Mouse (Mus musculus): ENCODE results near the gene Gm49320. TPM values are rescaled to one million over a fixed set of nuclear protein-coding genes. Genes with fewer than 3 reads are reported as not detected.
A peak's percentile ranks its signal among the peaks of the same experiment; 100 is the strongest.

The Gm49320 gene
- 0.11 TPM for polyA plus RNA-seq (2012; fragmentation: generic; extraction: Trizol)
- long read RNA-seq, experiment 1, partial matches to known transcripts: 0 of 5 reads
- long read RNA-seq, experiment 1, other reads (novel, unspliced or antisense): 5 of 5 reads
- long read RNA-seq, experiment 2, partial matches to known transcripts: 0 of 5 reads
- long read RNA-seq, experiment 2, other reads (novel, unspliced or antisense): 5 of 5 reads

DNA sequence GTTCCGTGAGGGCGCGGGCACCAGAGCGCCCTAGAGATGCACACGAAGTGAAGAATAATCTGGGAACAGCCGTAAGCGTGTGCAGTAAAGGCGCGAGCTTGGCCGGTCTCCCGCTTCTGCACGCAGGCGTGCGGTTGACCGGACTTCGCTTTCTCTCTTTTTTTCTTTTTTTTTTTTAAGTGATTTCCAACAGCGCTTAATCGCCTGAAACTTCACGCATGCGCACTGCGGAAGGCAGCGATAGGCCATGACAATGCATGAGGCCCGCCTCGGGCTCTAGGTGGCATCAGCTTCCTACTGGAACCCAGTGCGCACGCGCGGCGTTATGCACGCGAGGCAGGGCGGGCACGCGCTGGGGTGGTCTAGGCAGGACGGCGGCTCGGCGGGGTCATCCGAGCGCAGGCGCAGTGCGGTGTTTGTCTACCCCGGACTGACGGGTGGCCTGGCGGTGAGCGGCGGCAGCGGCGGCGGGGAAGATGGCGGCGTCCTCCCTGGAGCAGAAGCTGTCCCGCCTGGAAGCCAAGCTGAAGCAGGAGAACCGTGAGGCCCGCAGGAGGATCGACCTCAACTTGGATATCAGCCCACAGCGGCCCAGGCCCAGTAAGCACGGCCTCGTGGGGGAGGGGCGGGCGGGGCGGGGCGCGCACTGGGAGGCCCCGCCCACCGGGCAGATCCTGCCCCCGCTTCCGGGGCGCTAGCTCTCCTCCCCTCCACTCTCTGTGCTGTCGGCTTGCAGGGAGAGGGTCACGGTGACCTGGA is at the start of gene Gm49320, which contains the start of gene Map2k7:
Gene Gm49320, plus strand, starts transcription at position 432 of the 759 bp plus-strand sequence.
Gene Map2k7, plus strand, starts transcription at position 307 of the 759 bp plus-strand sequence.
- peaks cover 31% of the 10 kb centered on the region for H3K79me3 ChIP-seq (ENCODE audit: low read depth)
- peaks cover 40% of the 10 kb centered on the region for H3K79me2 ChIP-seq (ENCODE audit: control insufficient read depth, insufficient read depth)
- TF ChIP-seq MYOD1 (IDR thresholded peaks at IDR 0.05; ENCODE audit: control insufficient read depth, insufficient read length, low read depth) (no peak), MAX (IDR thresholded peaks at IDR 0.05) (peak; percentile 92), CTCF (IDR thresholded peaks at IDR 0.05; ENCODE audit: control insufficient read depth, insufficient read depth, insufficient read length) (peak; percentile 33)
- H3ac ChIP-seq (ENCODE audit: control insufficient read depth, insufficient read length, low read depth): peak within 1 kb of the TSS; percentile 80
- H3K4me3 ChIP-seq (ENCODE audit: insufficient read depth, poor library complexity, severe bottlenecking): peak within 1 kb of the TSS; percentile 65
- H3K27me3 ChIP-seq (ENCODE audit: control insufficient read depth, insufficient read depth, insufficient read length): no peaks in the 10 kb centered on the region
- H3K36me3 ChIP-seq (ENCODE audit: control insufficient read depth, insufficient read depth): peaks cover 7% of the 10 kb centered on the region

DNA sequence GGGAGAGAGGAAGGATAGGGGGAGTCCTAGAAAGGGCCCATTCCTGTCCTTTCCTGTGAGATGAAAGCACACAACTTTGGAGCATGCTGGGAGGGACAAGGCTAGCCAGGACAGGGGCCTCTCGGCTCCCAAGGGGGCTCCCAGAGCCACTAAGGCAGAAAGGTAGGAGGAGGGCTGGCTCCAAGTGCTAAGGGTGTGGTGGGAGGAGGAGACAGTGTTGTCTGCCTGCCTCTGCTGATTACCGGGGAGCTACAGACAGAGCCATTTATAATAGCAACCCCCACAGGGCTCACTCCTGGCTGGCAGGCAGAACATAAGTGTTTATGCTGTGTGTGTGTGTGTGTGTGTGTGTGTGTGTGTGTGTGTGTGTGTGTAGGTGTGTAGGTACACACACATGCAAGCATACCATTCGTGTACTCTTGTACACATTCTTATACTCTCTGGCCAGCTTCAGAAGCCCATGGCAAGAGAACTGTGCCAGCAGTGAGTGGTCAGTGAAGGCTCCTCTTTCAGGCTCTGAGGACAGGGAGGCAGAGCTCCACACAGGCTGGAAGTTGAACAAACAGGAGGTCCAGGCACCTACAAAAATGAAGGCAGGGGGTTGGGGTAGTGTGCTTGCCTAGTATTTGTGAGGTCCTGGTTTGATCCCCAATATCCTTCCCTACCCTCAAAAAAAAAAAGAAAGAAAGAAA is 49.5 kb upstream of the Gm49320 start:
- Histone ChIP-seq H3K79me3 (ENCODE audit: low read depth) (no peaks in the 10 kb centered on the region), H3K27me3 (ENCODE audit: control insufficient read depth, insufficient read depth, insufficient read length) (no peaks in the 10 kb centered on the region), H3K4me3 (ENCODE audit: insufficient read depth, poor library complexity, severe bottlenecking) (no peak overlapping the region), H3K79me2 (ENCODE audit: control insufficient read depth, insufficient read depth) (no peaks in the 10 kb centered on the region), H3K36me3 (ENCODE audit: control insufficient read depth, insufficient read depth) (no peaks in the 10 kb centered on the region), H3ac (ENCODE audit: control insufficient read depth, insufficient read length, low read depth) (no peak overlapping the region)
- no peak for TF ChIP-seq MYOG (IDR thresholded peaks at IDR 0.05; ENCODE audit: control insufficient read depth, extremely low read depth, insufficient read length)
- no peak for TF ChIP-seq CEBPB (IDR thresholded peaks at IDR 0.05; ENCODE audit: low read depth)
- no peak for TF ChIP-seq MYOD1 (IDR thresholded peaks at IDR 0.05; ENCODE audit: control insufficient read depth, insufficient read length, low read depth)
- TF ChIP-seq CTCF (IDR thresholded peaks at IDR 0.05; ENCODE audit: control insufficient read depth, insufficient read depth, insufficient read length): no peak
- TF ChIP-seq FOSL1 (IDR thresholded peaks at IDR 0.05; ENCODE audit: insufficient read depth, low read length, poor library complexity, severe bottlenecking): no peak
- TF ChIP-seq MAX (IDR thresholded peaks at IDR 0.05): no peak
- no peak for TF ChIP-seq USF1 (IDR thresholded peaks at IDR 0.05; ENCODE audit: low read depth)

DNA sequence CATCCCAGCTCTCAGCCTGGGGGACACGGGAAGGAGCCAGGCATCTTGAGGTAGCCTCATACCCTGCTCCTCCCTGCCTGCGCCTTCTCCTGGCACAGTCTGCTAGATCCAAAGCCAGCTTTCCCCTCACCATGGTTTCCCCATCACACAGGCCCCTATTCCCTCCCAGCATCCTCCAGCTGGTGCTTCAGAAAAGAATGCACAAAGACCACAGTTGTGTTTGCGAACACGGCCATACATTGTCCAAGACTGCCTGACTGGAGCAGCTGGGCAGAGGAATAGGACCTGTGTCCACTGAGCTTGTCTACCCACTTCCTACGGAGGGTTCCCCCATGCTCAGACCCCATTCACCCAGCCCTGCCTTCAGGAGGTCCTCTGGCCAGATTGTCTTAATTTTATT is 46.4 kb upstream of the Gm49320 start:
- TF ChIP-seq MYOD1 (IDR thresholded peaks at IDR 0.05; ENCODE audit: control insufficient read depth, insufficient read length, low read depth): no peak
- TF ChIP-seq CTCF (IDR thresholded peaks at IDR 0.05; ENCODE audit: control insufficient read depth, insufficient read depth, insufficient read length): no peak
- no peak for TF ChIP-seq MYOG (IDR thresholded peaks at IDR 0.05; ENCODE audit: control insufficient read depth, extremely low read depth, insufficient read length)
- no peak for TF ChIP-seq FOSL1 (IDR thresholded peaks at IDR 0.05; ENCODE audit: insufficient read depth, low read length, poor library complexity, severe bottlenecking)
- TF ChIP-seq CEBPB (IDR thresholded peaks at IDR 0.05; ENCODE audit: low read depth): no peak
- no peaks in the 10 kb centered on the region for H3K36me3 ChIP-seq (ENCODE audit: control insufficient read depth, insufficient read depth)
- H3K27me3 ChIP-seq (ENCODE audit: control insufficient read depth, insufficient read depth, insufficient read length): no peaks in the 10 kb centered on the region
- no peak overlapping the region for H3K4me3 ChIP-seq (ENCODE audit: insufficient read depth, poor library complexity, severe bottlenecking)
- H3K79me2 ChIP-seq (ENCODE audit: control insufficient read depth, insufficient read depth): no peaks in the 10 kb centered on the region
- H3ac ChIP-seq (ENCODE audit: control insufficient read depth, insufficient read length, low read depth): no peak overlapping the region
- H3K79me3 ChIP-seq (ENCODE audit: low read depth): no peaks in the 10 kb centered on the region

DNA sequence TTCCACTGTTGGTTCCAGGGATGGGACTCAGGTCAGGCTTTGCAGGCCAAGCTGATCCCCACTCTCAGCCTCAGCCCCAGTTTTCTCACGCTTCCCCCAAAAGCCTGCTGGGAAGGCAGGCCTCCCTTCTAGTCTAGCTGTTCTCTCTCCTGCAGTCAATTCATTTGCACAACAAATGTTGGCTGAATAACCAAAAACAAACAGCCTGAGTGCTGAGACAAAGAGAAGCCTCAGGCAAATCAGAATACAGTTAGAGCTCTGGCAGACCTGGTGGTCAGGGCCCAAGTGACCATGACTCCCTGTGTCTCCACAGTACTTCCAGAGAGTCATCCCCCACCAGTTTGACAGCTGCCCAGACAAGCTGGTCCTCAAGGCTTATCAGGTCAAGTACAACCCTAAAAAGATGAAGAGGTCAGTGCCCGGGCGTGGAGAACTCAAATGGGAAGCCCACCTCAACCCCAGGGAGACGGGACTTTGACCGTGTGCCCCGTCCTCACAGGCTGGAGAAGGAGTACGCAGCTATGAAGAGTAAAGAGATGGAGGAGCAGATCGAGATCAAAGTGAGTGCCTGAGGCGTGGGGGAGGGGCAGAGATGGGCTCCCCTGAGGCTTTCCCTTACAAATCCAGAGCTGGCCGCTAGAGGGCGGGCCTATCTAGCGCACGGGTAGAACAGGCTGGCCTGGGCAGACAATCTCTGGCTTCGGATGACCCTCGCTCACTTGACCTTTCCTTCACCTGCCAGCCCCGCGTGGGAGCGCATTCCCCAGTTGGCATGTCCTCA is 45.7 kb upstream of the Gm49320 start:
- no peaks in the 10 kb centered on the region for H3K79me3 ChIP-seq (ENCODE audit: low read depth)
- no peaks in the 10 kb centered on the region for H3K36me3 ChIP-seq (ENCODE audit: control insufficient read depth, insufficient read depth)
- no peak overlapping the region for H3ac ChIP-seq (ENCODE audit: control insufficient read depth, insufficient read length, low read depth)
- peak; percentile 79 for TF ChIP-seq CTCF (IDR thresholded peaks at IDR 0.05; ENCODE audit: control insufficient read depth, insufficient read depth, insufficient read length)
- TF ChIP-seq MYOG (IDR thresholded peaks at IDR 0.05; ENCODE audit: control insufficient read depth, extremely low read depth, insufficient read length): no peak
- H3K27me3 ChIP-seq (ENCODE audit: control insufficient read depth, insufficient read depth, insufficient read length): no peaks in the 10 kb centered on the region
- H3K4me3 ChIP-seq (ENCODE audit: insufficient read depth, poor library complexity, severe bottlenecking): no peak overlapping the region
- H3K79me2 ChIP-seq (ENCODE audit: control insufficient read depth, insufficient read depth): no peaks in the 10 kb centered on the region

DNA sequence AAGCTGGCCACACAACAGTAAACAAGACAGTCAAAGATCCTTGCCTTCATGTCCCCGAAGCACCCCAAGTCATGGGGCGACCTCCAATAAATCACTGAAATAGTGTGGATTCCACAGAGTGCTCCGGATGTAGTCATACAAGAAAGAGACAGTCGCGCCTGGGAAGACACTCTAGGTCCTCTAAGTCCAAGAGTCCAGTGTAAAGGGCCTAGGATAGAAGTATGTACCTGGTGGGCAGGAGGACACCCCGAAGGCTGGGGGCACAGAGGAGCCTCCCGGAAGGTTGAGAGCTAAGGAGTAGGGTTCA is 45.1 kb upstream of the Gm49320 start:
- no peaks in the 10 kb centered on the region for H3K79me2 ChIP-seq (ENCODE audit: control insufficient read depth, insufficient read depth)
- H3K36me3 ChIP-seq (ENCODE audit: control insufficient read depth, insufficient read depth): no peaks in the 10 kb centered on the region
- H3K27me3 ChIP-seq (ENCODE audit: control insufficient read depth, insufficient read depth, insufficient read length): no peaks in the 10 kb centered on the region
- no peaks in the 10 kb centered on the region for H3K79me3 ChIP-seq (ENCODE audit: low read depth)
- H3ac ChIP-seq (ENCODE audit: control insufficient read depth, insufficient read length, low read depth): no peak overlapping the region
- TF ChIP-seq CTCF (IDR thresholded peaks at IDR 0.05; ENCODE audit: control insufficient read depth, insufficient read depth, insufficient read length) (no peak), FOSL1 (IDR thresholded peaks at IDR 0.05; ENCODE audit: insufficient read depth, low read length, poor library complexity, severe bottlenecking) (no peak), MYOD1 (IDR thresholded peaks at IDR 0.05; ENCODE audit: control insufficient read depth, insufficient read length, low read depth) (no peak), MAX (IDR thresholded peaks at IDR 0.05) (no peak), USF1 (IDR thresholded peaks at IDR 0.05; ENCODE audit: low read depth) (no peak), CEBPB (IDR thresholded peaks at IDR 0.05; ENCODE audit: low read depth) (no peak), MYOG (IDR thresholded peaks at IDR 0.05; ENCODE audit: control insufficient read depth, extremely low read depth, insufficient read length) (no peak)
- no peak overlapping the region for H3K4me3 ChIP-seq (ENCODE audit: insufficient read depth, poor library complexity, severe bottlenecking)

All from C2C12 (cell line).